Mouse (Mus musculus) embryonic facial prominence, embryonic 11.5 days (tissue): ENCODE measurements around the gene Wdfy2. TPM values are rescaled to one million over a fixed set of nuclear protein-coding genes. Genes with fewer than 3 reads are reported as not detected.

Source experiments
- ATAC-seq: fragments of 200-750 bp; cut with Nextera tagmentation; replicated peaks from 2 replicates; pipeline ENCODE4 v1.8.0; 2017; ENCODE audit warnings: low read depth; ENCODE audit not compliant: insufficient number of reproducible peaks, low FRiP score, low TSS enrichment
- DNase-seq: peaks from one replicate; pipeline ENCODE4 v3.0.0-alpha.2; 2015; ENCODE audit warnings: low spot score
- H3K27ac ChIP-seq: fragments of 300-500 bp; sonication (generic); replicated peaks from 2 replicates; pipeline ENCODE4 v1.5.1; 2014; ENCODE audit warnings: mild to moderate bottlenecking, low read depth, low read length, control low read depth
- H3K27me3 ChIP-seq: fragments of 300-500 bp; sonication (generic); 2 replicates; pipeline ENCODE4 v1.6.1; 2014; ENCODE audit warnings: mild to moderate bottlenecking, low read length, moderate library complexity, mixed read lengths; ENCODE audit not compliant: control insufficient read depth, insufficient read depth
- H3K36me3 ChIP-seq: fragments of 300-500 bp; sonication (generic); replicated peaks from 2 replicates; pipeline ENCODE4 v1.6.1; 2014; ENCODE audit warnings: low read depth, mild to moderate bottlenecking, low read length, moderate library complexity, mixed read lengths; ENCODE audit not compliant: control insufficient read depth, insufficient read depth
- H3K4me1 ChIP-seq: fragments of 300-500 bp; sonication (generic); 2 replicates; pipeline ENCODE4 v1.6.1; 2014; ENCODE audit warnings: low read length, mixed read lengths; ENCODE audit not compliant: control insufficient read depth, insufficient read depth
- H3K4me2 ChIP-seq: fragments of 300-500 bp; sonication (generic); 2 replicates; pipeline ENCODE4 v1.6.1; 2014; ENCODE audit warnings: low read depth, mild to moderate bottlenecking, control low read depth, low read length, moderate library complexity
- H3K4me3 ChIP-seq: fragments of 300-500 bp; sonication (generic); 2 replicates; pipeline ENCODE4 v1.5.1; 2014; ENCODE audit warnings: low read depth, low read length, control low read depth
- H3K9ac ChIP-seq: fragments of 300-500 bp; sonication (generic); replicated peaks from 2 replicates; pipeline ENCODE4 v1.6.1; 2014; ENCODE audit warnings: mild to moderate bottlenecking, control low read depth, low read length
- H3K9me3 ChIP-seq: fragments of 300-500 bp; sonication (generic); replicated peaks from 2 replicates; pipeline ENCODE4 v1.6.1; 2016; ENCODE audit warnings: mild to moderate bottlenecking, low read length, inconsistent platforms, mixed read lengths; ENCODE audit not compliant: control insufficient read depth
- WGBS: fragments of 180-500 bp; shearing (Covaris S2); extraction: QIAGEN DNeasy Blood & Tissue Kit; methylation state at CpG from one replicate; pipeline ENCODE4 v1.1.7; 2014; 5-methylcytosine and 5-hydroxymethylcytosine counted together
- polyA plus RNA-seq: library from polyadenylated mRNA; unstranded; fragments of >200 nt; fragmentation: Nextera tagmentation; extraction: Ambion mirVana; gene quantifications from 2 replicates; pipeline ENCODE4 v1.2.1, GENCODE M21; 2014

Gene Wdfy2
- polyA plus RNA-seq, 1 experiment from 2014 or later, result 13.3 TPM

DNA sequence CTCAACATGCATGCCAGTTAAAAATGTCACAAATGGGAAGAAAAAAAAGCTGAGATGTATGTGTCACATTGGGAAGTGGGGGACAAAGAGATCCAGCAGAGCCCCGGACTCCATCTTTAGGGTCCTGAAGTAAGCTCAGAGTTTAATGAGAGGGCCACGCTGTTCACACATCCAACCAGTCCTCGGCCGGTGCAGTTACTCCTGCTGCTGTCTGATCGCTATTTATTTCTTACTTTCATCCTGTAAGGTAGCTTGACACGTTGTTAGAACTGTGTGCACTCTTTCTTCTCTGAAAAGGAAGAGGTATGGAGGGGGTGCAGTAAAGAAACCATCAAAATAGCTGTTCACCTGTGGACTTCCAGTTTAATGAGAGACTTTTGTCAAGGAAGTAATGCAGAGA, 60.6 kb downstream of the Wdfy2 start:
- no peak for DNase-seq
- H3K36me3 ChIP-seq, result no peaks in the 10 kb centered on the region
- no peaks in the 10 kb centered on the region for H3K9me3 ChIP-seq
- no peaks in the 10 kb centered on the region for H3K27me3 ChIP-seq
- 81% methylated on average over 6 of the region's 6 CpGs for WGBS
- no peak overlapping the region for H3K4me2 ChIP-seq
- H3K4me1 ChIP-seq, result no peaks in the 10 kb centered on the region
- H3K27ac ChIP-seq, result no peak overlapping the region
- H3K4me3 ChIP-seq, result no peak overlapping the region
- no peak overlapping the region for H3K9ac ChIP-seq
- ATAC-seq, result no peak

DNA sequence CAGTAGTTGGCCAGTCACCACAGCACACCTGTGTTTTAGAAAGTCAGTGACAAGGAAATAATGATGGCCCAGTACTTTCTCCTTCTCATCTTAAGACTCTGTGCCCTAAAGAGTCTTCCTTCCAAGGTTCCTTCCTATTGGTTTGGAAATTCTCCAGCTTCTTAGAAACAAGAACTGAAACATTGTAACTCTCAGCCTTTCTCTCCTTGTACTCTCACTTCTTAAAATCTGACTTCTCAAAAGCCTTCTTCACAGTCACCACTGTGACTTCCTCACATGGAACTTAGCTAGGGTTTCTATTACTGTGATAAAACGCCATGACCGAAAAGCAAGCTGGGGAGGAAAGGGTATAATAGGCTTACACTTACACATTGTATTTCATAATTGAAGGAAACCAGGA, 70.4 kb downstream of the Wdfy2 start:
- Histone ChIP-seq H3K4me3 (no peak overlapping the region), H3K27me3 (no peaks in the 10 kb centered on the region), H3K27ac (no peak overlapping the region), H3K4me1 (no peaks in the 10 kb centered on the region), H3K9ac (no peak overlapping the region), H3K4me2 (no peak overlapping the region), H3K9me3 (no peaks in the 10 kb centered on the region), H3K36me3 (no peaks in the 10 kb centered on the region)
- ATAC-seq, result no peak
- no peak for DNase-seq
- 91% methylated on average over 2 of the region's 2 CpGs for WGBS

DNA sequence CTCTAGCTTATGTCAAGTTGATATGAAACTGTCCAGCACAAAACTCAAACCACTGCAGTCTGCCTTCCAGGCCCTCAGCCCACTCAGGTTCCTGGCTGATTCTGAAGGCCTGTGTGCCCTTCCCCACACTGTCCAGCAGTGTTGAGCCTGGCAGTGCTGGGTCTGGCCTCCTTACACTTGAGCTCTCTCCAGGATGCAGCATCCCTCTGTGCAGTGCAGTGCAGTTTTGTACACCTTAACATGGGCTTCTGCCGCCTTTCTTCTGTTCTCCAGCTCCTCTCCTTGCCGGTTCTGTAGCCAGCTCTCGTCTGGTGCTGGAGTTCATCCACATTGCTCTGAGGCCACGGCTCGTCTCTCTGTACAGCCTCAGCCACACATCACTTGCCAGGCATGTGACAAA, 71.1 kb downstream of the Wdfy2 start:
- no peak overlapping the region for H3K4me3 ChIP-seq
- 83% methylated on average over 5 of the region's 5 CpGs for WGBS
- H3K9ac ChIP-seq, result no peak overlapping the region
- ATAC-seq (no peak), DNase-seq (no peak)
- H3K9me3 ChIP-seq, result no peaks in the 10 kb centered on the region
- no peaks in the 10 kb centered on the region for H3K4me1 ChIP-seq
- H3K36me3 ChIP-seq, result no peaks in the 10 kb centered on the region
- H3K27ac ChIP-seq, result no peak overlapping the region
- H3K4me2 ChIP-seq, result no peak overlapping the region
- no peaks in the 10 kb centered on the region for H3K27me3 ChIP-seq

DNA sequence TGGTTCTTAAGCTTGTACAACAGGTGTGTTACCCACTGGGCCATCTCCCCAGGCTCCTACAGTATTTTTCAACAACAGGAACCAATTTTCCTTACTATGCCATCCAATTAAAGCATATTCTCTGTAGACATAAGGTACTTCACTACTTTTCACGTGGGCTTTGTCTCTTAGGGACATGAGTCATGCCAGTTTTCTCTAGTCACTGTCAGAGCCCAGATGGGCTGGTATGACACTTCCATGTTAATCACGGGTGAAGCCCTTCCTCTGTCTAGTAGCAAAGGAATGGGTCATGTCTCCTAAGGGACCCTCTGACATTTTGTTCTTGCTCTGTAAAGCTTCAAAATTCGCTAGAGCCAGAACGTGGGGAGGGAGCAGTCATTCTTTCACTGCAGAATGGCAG, 73.4 kb downstream of the Wdfy2 start:
- no peak for DNase-seq
- Histone ChIP-seq H3K27ac (no peak overlapping the region), H3K27me3 (no peaks in the 10 kb centered on the region), H3K4me3 (no peak overlapping the region), H3K9ac (no peak overlapping the region), H3K4me1 (no peaks in the 10 kb centered on the region), H3K36me3 (no peaks in the 10 kb centered on the region), H3K9me3 (no peaks in the 10 kb centered on the region), H3K4me2 (no peak overlapping the region)
- no peak for ATAC-seq
- WGBS, result 79% methylated on average over 4 of the region's 4 CpGs

DNA sequence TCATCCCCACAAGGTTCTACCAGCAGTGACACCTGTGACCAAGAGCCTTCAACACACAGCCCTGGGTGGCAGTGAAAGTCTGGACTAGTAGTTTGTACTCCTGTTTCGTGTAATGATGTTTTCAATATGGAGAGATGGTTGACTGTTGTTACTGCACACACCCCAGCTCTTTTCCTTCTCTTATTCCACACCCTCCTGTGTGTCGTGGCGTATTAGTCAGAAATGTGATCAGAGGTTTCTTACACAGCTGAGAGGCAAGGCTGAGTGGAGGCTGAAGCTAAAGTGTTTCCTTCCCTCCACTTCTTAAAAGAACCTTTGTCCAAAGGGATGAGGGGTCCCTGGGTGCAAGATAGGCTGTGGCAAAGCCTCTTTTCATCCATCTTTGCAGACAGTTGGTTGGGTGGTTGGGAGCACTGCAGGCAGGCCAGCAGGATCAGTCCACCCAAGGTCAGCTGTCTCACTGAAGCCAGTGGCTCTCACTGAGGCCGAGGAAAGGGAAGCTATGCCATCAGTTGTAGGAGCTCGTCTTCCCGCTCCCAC, 77.7 kb downstream of the Wdfy2 start:
- Histone ChIP-seq H3K36me3 (no peaks in the 10 kb centered on the region), H3K27ac (no peak overlapping the region), H3K4me3 (no peak overlapping the region), H3K4me1 (no peaks in the 10 kb centered on the region), H3K9me3 (no peaks in the 10 kb centered on the region), H3K4me2 (no peak overlapping the region), H3K27me3 (no peaks in the 10 kb centered on the region), H3K9ac (no peak overlapping the region)
- DNase-seq (no peak), ATAC-seq (no peak)
- 73% methylated on average over 6 of the region's 6 CpGs for WGBS

DNA sequence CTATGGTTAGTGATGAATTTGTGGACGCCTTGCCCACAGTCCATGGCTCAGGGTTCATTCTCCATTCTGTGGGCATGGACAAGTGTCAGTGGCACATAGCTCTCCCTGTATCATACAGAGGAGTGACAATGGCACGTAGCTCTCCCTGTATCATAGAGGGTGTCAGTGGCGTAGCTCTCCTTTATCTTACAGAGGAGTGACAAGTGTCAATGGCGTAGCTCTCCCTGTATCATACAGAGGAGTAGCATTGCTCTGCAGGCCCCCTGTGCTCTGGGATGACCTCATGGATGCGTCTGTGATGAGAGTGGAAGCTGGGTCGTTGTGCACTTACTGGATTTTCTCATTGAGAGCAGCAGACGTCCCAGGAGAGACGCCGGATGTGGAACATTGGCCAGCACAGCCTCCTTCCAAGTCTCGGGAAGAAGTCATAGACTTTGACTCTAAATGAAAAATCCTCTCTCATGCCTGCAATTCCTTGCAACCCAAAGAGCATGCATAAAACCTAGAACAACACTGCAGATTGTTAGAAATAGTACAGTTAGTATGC, 79.1 kb downstream of the Wdfy2 start:
- H3K4me2 ChIP-seq, result no peak overlapping the region
- ATAC-seq, result no peak

DNA sequence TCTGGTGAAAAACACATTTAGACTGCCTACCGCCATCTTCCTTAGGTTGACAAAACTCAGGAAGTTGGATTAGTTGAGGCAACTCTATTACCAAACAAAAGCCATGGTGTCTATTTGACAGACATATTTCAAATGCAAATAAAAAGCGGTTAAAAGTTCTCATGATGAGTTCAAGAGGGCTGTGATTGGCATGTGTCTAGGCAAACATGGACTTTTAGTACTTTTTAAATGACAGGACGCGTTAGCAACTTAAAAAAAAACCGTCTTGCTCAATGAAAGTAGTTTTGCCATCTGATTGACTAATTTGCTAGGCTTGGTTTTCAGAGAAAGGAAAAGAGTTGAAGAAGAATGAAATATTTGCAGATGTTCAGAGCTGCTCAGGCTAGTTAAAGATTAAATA, 83.9 kb downstream of the Wdfy2 start:
- H3K9ac ChIP-seq, result no peak overlapping the region
- no peaks in the 10 kb centered on the region for H3K27me3 ChIP-seq
- no peaks in the 10 kb centered on the region for H3K9me3 ChIP-seq
- ATAC-seq (no peak), DNase-seq (no peak)
- H3K4me3 ChIP-seq, result no peak overlapping the region
- H3K4me1 ChIP-seq, result no peaks in the 10 kb centered on the region
- 87% methylated on average over 5 of the region's 5 CpGs for WGBS
- no peak overlapping the region for H3K27ac ChIP-seq
- no peaks in the 10 kb centered on the region for H3K36me3 ChIP-seq
- H3K4me2 ChIP-seq, result no peak overlapping the region

More for the DNA sequence above, 79.1 kb downstream of the Wdfy2 start:
- 91% methylated on average over 10 of the region's 10 CpGs for WGBS
- H3K4me1 ChIP-seq, result no peaks in the 10 kb centered on the region
- no peaks in the 10 kb centered on the region for H3K9me3 ChIP-seq
- H3K9ac ChIP-seq, result no peak overlapping the region
- no peak overlapping the region for H3K4me3 ChIP-seq
- H3K27me3 ChIP-seq, result no peaks in the 10 kb centered on the region
- no peak overlapping the region for H3K27ac ChIP-seq
- DNase-seq, result no peak
- H3K36me3 ChIP-seq, result no peaks in the 10 kb centered on the region

DNA sequence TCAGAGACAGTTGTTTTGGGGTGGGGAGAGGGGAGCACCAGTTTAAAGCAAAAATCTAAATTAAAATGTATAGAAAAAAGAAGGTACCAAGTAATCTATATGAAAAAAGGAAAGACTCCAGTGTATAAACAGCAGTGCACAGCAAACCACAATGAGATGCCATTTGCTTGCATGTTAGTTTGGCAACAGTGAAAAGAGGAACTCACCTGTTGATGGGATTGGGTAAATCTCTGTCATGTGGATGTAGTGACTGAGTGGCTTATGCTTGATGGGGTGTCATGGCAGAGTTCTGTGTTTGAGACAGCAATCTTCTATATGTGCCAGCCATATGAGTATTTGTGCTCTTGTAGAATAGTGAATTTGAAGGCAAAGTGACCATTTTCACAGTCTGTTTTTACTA, 85.2 kb downstream of the Wdfy2 start:
- no peaks in the 10 kb centered on the region for H3K36me3 ChIP-seq

More for the DNA sequence above, 85.2 kb downstream of the Wdfy2 start:
- Histone ChIP-seq H3K9ac (no peak overlapping the region), H3K27me3 (no peaks in the 10 kb centered on the region), H3K4me3 (no peak overlapping the region), H3K9me3 (no peaks in the 10 kb centered on the region), H3K4me2 (no peak overlapping the region), H3K27ac (no peak overlapping the region), H3K4me1 (no peaks in the 10 kb centered on the region)
- ATAC-seq (no peak), DNase-seq (no peak)
